Mouse (Mus musculus) limb, embryonic 13.5 days (tissue): ENCODE measurements around the gene Cacna2d3. TPM values are rescaled to one million over a fixed set of nuclear protein-coding genes. Genes with fewer than 3 reads are reported as not detected.

Source experiments
- ATAC-seq: fragments of 200-750 bp; cut with Nextera tagmentation; 2 replicates; pipeline ENCODE4 v1.8.0; 2017; ENCODE audit warnings: low read depth, moderate number of reproducible peaks, moderate TSS enrichment; ENCODE audit not compliant: low FRiP score
- H3K27ac ChIP-seq: fragments of 300-500 bp; sonication (generic); 2 replicates; pipeline ENCODE4 v1.5.1; 2015; ENCODE audit warnings: inconsistent platforms, mild to moderate bottlenecking, moderate library complexity
- H3K27me3 ChIP-seq: fragments of 300-500 bp; sonication (generic); 2 replicates; pipeline ENCODE4 v1.6.1; 2015; ENCODE audit warnings: mild to moderate bottlenecking, inconsistent platforms
- H3K36me3 ChIP-seq: fragments of 300-500 bp; sonication (generic); 2 replicates; pipeline ENCODE4 v1.6.1; 2015; ENCODE audit warnings: inconsistent platforms, mild to moderate bottlenecking, moderate library complexity
- H3K4me1 ChIP-seq: fragments of 300-500 bp; sonication (generic); 2 replicates; pipeline ENCODE4 v1.6.1; 2015; ENCODE audit warnings: inconsistent platforms
- H3K4me2 ChIP-seq: fragments of 300-500 bp; sonication (generic); replicated peaks from 2 replicates; pipeline ENCODE4 v1.6.1; 2015; ENCODE audit warnings: inconsistent platforms, mild to moderate bottlenecking, moderate library complexity
- H3K4me3 ChIP-seq: fragments of 300-500 bp; sonication (generic); 2 replicates; pipeline ENCODE4 v1.5.1; 2015; ENCODE audit warnings: moderate library complexity, mild to moderate bottlenecking, inconsistent platforms
- H3K9ac ChIP-seq: fragments of 300-500 bp; sonication (generic); 2 replicates; pipeline ENCODE4 v1.6.1; 2015; ENCODE audit warnings: mild to moderate bottlenecking, inconsistent platforms
- H3K9me3 ChIP-seq: fragments of 300-500 bp; sonication (generic); 2 replicates; pipeline ENCODE4 v1.6.1; 2016; ENCODE audit warnings: inconsistent platforms
- WGBS: fragments of 180-500 bp; shearing (Covaris S2); methylation state at CpG from one replicate; pipeline ENCODE4 v1.1.7; 2015; 5-methylcytosine and 5-hydroxymethylcytosine counted together
- polyA plus RNA-seq: library from polyadenylated mRNA; unstranded; fragments of >200 nt; fragmentation: Nextera tagmentation; extraction: Ambion mirVana; gene quantifications from 2 replicates; pipeline ENCODE4 v1.2.1, GENCODE M21; 2015

The Cacna2d3 gene
- polyA plus RNA-seq, 1 experiment from 2014 or later = 5.3 TPM

GRCm38 (mm10) chr14:29340728-29341127 lies 380.9 kb downstream of the Cacna2d3 start:
- no peak overlapping the region for H3K4me3 ChIP-seq
- H3K9me3 ChIP-seq = no peaks in the 10 kb centered on the region
- H3K9ac ChIP-seq = no peak overlapping the region
- H3K4me1 ChIP-seq = no peaks in the 10 kb centered on the region
- 49% methylated on average over 5 of the region's 5 CpGs for WGBS
- ATAC-seq = no peak
- H3K27ac ChIP-seq = no peak overlapping the region
- no peak overlapping the region for H3K4me2 ChIP-seq
- no peaks in the 10 kb centered on the region for H3K27me3 ChIP-seq
- H3K36me3 ChIP-seq = no peaks in the 10 kb centered on the region

DNA sequence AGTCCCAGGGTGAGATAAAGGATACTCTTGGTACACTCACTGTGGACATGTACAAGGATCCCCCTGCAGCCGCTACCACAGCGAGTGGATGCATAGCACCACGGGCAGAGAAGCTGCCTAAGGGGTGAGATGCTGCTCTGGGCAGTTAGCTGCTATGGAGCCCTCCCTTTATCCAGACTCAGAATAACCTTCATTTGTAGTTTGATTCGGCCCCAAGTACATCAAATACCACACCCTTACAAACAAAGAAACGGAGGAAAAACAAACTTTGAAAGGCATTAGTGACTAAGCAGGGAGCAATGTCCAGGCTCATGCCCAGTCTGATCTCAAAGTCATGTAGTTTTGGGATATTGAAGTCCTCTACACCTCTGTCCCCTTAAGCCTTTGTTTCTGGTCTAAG lies 386.8 kb downstream of the Cacna2d3 start:
- H3K27me3 ChIP-seq = no peaks in the 10 kb centered on the region
- H3K9ac ChIP-seq = no peak overlapping the region
- no peaks in the 10 kb centered on the region for H3K4me1 ChIP-seq
- H3K36me3 ChIP-seq = no peaks in the 10 kb centered on the region
- no peaks in the 10 kb centered on the region for H3K9me3 ChIP-seq
- H3K4me3 ChIP-seq = no peak overlapping the region
- no peak overlapping the region for H3K27ac ChIP-seq
- WGBS = 88% methylated on average over 5 of the region's 5 CpGs
- no peak for ATAC-seq
- H3K4me2 ChIP-seq = no peak overlapping the region

- H3K27me3 ChIP-seq = no peaks in the 10 kb centered on the region
- no peak overlapping the region for H3K4me2 ChIP-seq
- no peaks in the 10 kb centered on the region for H3K36me3 ChIP-seq
- no peak for ATAC-seq
- H3K4me1 ChIP-seq = no peaks in the 10 kb centered on the region
- no peak overlapping the region for H3K9ac ChIP-seq
- H3K4me3 ChIP-seq = no peak overlapping the region
- 85% methylated on average over 2 of the region's 2 CpGs for WGBS
- no peak overlapping the region for H3K27ac ChIP-seq
- no peaks in the 10 kb centered on the region for H3K9me3 ChIP-seq
Observed at GRCm38 (mm10) chr14:29334216-29334615, 387.4 kb downstream of the Cacna2d3 start.

DNA sequence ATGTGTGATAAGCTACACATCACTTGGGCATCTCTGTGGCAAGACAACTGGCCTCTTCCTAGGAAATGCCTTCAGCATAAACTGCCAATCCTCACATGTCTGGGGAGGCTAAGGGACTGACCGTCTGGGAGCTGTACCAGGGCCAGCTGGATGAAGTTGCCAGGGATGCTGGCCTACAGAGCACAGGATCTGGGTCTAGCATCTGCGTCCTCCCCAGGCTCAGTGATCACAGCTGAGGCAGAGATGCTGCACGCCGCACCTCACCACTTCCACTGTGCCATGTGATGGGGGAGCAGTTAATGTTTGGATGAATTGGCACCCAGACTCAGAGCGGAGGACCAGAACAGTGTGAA lies 397.3 kb downstream of the Cacna2d3 start:
- Histone ChIP-seq H3K4me2 (no peak overlapping the region), H3K4me1 (no peaks in the 10 kb centered on the region), H3K36me3 (no peaks in the 10 kb centered on the region), H3K9ac (no peak overlapping the region), H3K27me3 (no peaks in the 10 kb centered on the region), H3K4me3 (no peak overlapping the region), H3K27ac (no peak overlapping the region), H3K9me3 (no peaks in the 10 kb centered on the region)
- WGBS = 83% methylated on average over 5 of the region's 5 CpGs
- ATAC-seq = no peak

GRCm38 (mm10) chr14:29323718-29324429 lies 397.8 kb downstream of the Cacna2d3 start:
- Histone ChIP-seq H3K9ac (no peak overlapping the region), H3K9me3 (no peaks in the 10 kb centered on the region), H3K27ac (no peak overlapping the region), H3K36me3 (no peaks in the 10 kb centered on the region), H3K4me3 (no peak overlapping the region), H3K27me3 (no peaks in the 10 kb centered on the region), H3K4me1 (no peaks in the 10 kb centered on the region), H3K4me2 (no peak overlapping the region)
- 84% methylated on average over 9 of the region's 9 CpGs for WGBS
- no peak for ATAC-seq

DNA sequence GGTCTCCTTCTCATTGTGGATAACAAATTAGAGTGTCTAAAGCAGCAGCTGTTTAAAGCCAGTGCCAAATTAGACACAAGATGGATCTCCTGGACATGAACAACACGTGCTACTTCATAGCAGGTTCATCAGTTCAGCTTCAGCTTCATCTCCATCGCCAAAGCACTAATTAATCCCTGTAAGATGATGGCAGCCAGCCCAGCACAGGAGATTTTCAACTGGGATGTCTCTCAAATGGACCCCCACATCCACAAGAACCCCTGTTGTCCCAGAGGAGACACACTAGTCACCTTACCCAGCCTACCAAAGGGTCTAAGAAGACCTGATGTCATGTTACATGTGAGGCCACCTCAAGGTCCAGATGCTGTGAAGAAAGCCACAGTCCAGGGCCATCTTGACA lies 408.2 kb downstream of the Cacna2d3 start:
- 93% methylated on average over 2 of the region's 2 CpGs for WGBS
- Histone ChIP-seq H3K27ac (no peak overlapping the region), H3K27me3 (no peaks in the 10 kb centered on the region), H3K36me3 (no peaks in the 10 kb centered on the region), H3K4me2 (no peak overlapping the region), H3K4me1 (no peaks in the 10 kb centered on the region), H3K9me3 (no peaks in the 10 kb centered on the region), H3K9ac (no peak overlapping the region), H3K4me3 (no peak overlapping the region)
- no peak for ATAC-seq

DNA sequence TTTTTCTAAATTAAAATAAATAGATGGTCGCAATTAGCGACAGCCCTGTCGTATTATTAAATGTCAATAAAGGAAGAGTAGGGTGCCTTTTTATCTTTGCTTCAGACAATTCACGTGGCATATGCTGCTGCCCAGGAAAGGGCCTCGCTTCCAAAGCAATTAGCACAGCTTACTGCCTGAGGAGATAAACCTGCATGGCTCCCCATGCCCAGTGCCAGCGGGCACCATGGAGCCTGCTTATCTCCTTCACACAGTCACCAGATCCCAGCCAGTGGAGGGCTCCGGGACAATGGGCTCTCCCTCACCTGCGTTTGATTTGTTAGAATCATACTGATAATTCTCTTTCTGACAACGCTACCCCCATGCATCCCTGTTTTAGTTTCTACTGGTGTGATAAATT lies 416.0 kb downstream of the Cacna2d3 start:
- Histone ChIP-seq H3K9ac (no peak overlapping the region), H3K4me1 (no peaks in the 10 kb centered on the region), H3K36me3 (no peaks in the 10 kb centered on the region), H3K9me3 (no peaks in the 10 kb centered on the region; the same call in 1 of the 2 replicates), H3K4me2 (no peak overlapping the region), H3K27ac (no peak overlapping the region), H3K4me3 (no peak overlapping the region), H3K27me3 (no peaks in the 10 kb centered on the region)
- ATAC-seq = no peak
- WGBS = 89% methylated on average over 9 of the region's 9 CpGs

GRCm38 (mm10) chr14:29296185-29296754 lies 425.4 kb downstream of the Cacna2d3 start:
- Histone ChIP-seq H3K4me3 (no peak overlapping the region), H3K27me3 (no peaks in the 10 kb centered on the region), H3K36me3 (no peaks in the 10 kb centered on the region), H3K9ac (no peak overlapping the region), H3K27ac (no peak overlapping the region), H3K4me2 (no peak overlapping the region), H3K9me3 (no peaks in the 10 kb centered on the region), H3K4me1 (no peaks in the 10 kb centered on the region)
- 76% methylated on average over 2 of the region's 2 CpGs for WGBS
- ATAC-seq = no peak

GRCm38 (mm10) chr14:29278901-29279300 lies 442.8 kb downstream of the Cacna2d3 start:
- H3K27me3 ChIP-seq = no peaks in the 10 kb centered on the region
- H3K36me3 ChIP-seq = no peaks in the 10 kb centered on the region
- H3K9ac ChIP-seq = no peak overlapping the region
- H3K9me3 ChIP-seq = no peaks in the 10 kb centered on the region
- 81% methylated on average over 1 of the region's 1 CpGs for WGBS
- no peak overlapping the region for H3K4me3 ChIP-seq
- ATAC-seq = no peak
- no peak overlapping the region for H3K4me2 ChIP-seq
- no peak overlapping the region for H3K27ac ChIP-seq
- H3K4me1 ChIP-seq = peaks cover 5% of the 10 kb centered on the region; the same call in 1 of the 2 replicates

DNA sequence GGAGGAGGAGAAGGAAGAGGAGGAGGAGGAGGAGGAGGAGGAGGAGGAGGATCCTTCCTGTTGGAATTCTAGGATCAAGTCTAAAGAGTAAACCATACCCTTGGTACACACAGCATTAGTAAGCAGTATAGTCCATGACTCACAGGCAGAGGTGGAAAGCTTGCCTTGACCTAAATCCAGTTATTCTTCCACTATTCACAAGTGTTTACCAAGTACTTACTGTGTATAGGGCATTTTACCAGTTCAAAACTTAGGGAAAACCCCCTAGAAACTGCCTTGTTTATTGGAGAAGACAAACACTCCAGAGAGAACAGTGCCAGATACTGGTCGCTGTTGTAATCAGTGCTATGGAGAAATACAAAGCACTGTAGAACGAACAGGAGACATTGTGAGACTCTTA lies 443.3 kb downstream of the Cacna2d3 start:
- no peak overlapping the region for H3K9ac ChIP-seq
- no peak for ATAC-seq
- no peaks in the 10 kb centered on the region for H3K27me3 ChIP-seq
- WGBS = 84% methylated on average over 2 of the region's 2 CpGs
- no peaks in the 10 kb centered on the region for H3K9me3 ChIP-seq
- H3K36me3 ChIP-seq = no peaks in the 10 kb centered on the region
- peaks cover 5% of the 10 kb centered on the region; the same call in 1 of the 2 replicates for H3K4me1 ChIP-seq
- no peak overlapping the region for H3K4me2 ChIP-seq
- H3K27ac ChIP-seq = no peak overlapping the region
- H3K4me3 ChIP-seq = no peak overlapping the region

DNA sequence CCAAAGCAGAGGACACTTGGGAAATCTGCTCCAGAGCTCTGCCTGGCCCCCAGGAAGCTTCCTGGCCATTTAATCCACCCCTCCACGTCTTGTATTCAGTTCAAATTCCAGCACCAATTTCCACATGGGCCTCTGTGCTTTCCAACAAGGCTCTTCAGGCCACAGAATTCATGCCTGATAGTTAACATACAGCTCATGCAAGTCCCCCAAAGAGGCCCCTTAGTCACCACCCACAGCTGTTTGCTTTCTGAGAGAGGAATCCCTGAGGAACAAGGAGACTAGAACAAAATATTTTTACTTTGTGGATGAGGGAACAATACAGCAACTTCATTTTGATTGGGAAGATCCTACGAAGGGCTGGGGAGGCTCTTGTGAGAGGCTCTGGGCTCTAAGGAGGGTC lies 444.0 kb downstream of the Cacna2d3 start:
- Histone ChIP-seq H3K27me3 (no peaks in the 10 kb centered on the region), H3K9me3 (no peaks in the 10 kb centered on the region), H3K36me3 (no peaks in the 10 kb centered on the region), H3K4me2 (no peak overlapping the region), H3K9ac (no peak overlapping the region), H3K4me3 (no peak overlapping the region), H3K27ac (no peak overlapping the region), H3K4me1 (peaks cover 5% of the 10 kb centered on the region; the same call in 1 of the 2 replicates)
- ATAC-seq = no peak
- 51% methylated on average over 2 of the region's 2 CpGs for WGBS

GRCm38 (mm10) chr14:29273890-29274289 lies 447.8 kb downstream of the Cacna2d3 start:
- no peak for ATAC-seq
- Histone ChIP-seq H3K9ac (no peak overlapping the region), H3K27me3 (no peaks in the 10 kb centered on the region), H3K4me1 (peaks cover 15% of the 10 kb centered on the region), H3K4me3 (no peak overlapping the region), H3K9me3 (no peaks in the 10 kb centered on the region), H3K36me3 (no peaks in the 10 kb centered on the region), H3K4me2 (no peak overlapping the region), H3K27ac (no peak overlapping the region)

DNA sequence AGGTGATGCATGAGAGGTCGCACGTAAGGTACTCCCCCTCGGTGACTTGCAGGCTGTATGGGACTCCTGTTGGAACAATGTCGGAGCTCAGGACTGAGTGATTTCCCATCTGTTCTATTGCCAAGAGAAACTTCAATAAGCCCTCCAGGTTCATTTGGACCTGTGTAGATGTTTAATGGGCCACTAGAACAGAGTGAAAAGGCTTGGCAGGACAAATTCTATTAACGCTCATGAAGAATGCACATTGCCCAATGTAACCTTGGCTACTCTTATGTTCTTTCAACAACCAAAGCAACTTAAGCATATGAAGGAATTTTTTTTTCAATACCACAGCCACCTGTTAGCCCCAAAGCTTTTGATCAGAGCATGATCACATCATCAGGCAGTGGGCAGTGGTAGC lies 451.1 kb downstream of the Cacna2d3 start:
- Histone ChIP-seq H3K9me3 (no peaks in the 10 kb centered on the region), H3K27me3 (no peaks in the 10 kb centered on the region), H3K36me3 (no peaks in the 10 kb centered on the region), H3K4me3 (no peak overlapping the region), H3K9ac (no peak overlapping the region), H3K4me2 (no peak overlapping the region), H3K4me1 (peaks cover 30% of the 10 kb centered on the region), H3K27ac (no peak overlapping the region)
- WGBS = 82% methylated on average over 5 of the region's 5 CpGs
- ATAC-seq = no peak
